Mouse (Mus musculus) NIH3T3 (cell line): ENCODE data around the gene Cdc42ep4.
A peak's percentile ranks its signal among the peaks of the same experiment; 100 is the strongest.

Experiments
- DNase-seq: peaks from one replicate; pipeline ENCODE4 v3.0.0-alpha.2; 2012; ENCODE audit warnings: low read depth

Cdc42ep4 gene

GRCm38 (mm10) chr11:113777878-113778464, 26.3 kb upstream of the Cdc42ep4 start:
- DNase-seq: no peak

GRCm38 (mm10) chr11:113776851-113777511, 25.3 kb upstream of the Cdc42ep4 start:
- no peak for DNase-seq

- no peak for DNase-seq
These were observed 23.1 kb upstream of the Cdc42ep4 start for GRCm38 (mm10) chr11:113774773-113775172.

GRCm38 (mm10) chr11:113773191-113773590, 21.5 kb upstream of the Cdc42ep4 start:
- no peak for DNase-seq

GRCm38 (mm10) chr11:113771187-113771586, 19.5 kb upstream of the Cdc42ep4 start:
- no peak for DNase-seq

GRCm38 (mm10) chr11:113768356-113768755, 16.7 kb upstream of the Cdc42ep4 start:
- DNase-seq: peak; percentile 61

GRCm38 (mm10) chr11:113767285-113767684, 15.6 kb upstream of the Cdc42ep4 start:
- DNase-seq: no peak

- DNase-seq: peak; percentile 40
These were observed 14.8 kb upstream of the Cdc42ep4 start for GRCm38 (mm10) chr11:113766284-113766985.

GRCm38 (mm10) chr11:113764132-113764849, 12.6 kb upstream of the Cdc42ep4 start:
- no peak for DNase-seq

- peak; percentile 41 for DNase-seq
These were observed 11.8 kb upstream of the Cdc42ep4 start for GRCm38 (mm10) chr11:113763449-113763848.

GRCm38 (mm10) chr11:113762136-113762797, 10.6 kb upstream of the Cdc42ep4 start:
- no peak for DNase-seq

GRCm38 (mm10) chr11:113761646-113762045, 10.0 kb upstream of the Cdc42ep4 start:
- DNase-seq: no peak

GRCm38 (mm10) chr11:113760476-113760875, 8.8 kb upstream of the Cdc42ep4 start:
- DNase-seq: peak; percentile 46

GRCm38 (mm10) chr11:113758851-113759250, 7.2 kb upstream of the Cdc42ep4 start:
- no peak for DNase-seq

- peak; percentile 51 for DNase-seq
These were observed 4.9 kb upstream of the Cdc42ep4 start for GRCm38 (mm10) chr11:113756578-113756977.

- DNase-seq: no peak
These were observed 4.2 kb upstream of the Cdc42ep4 start for GRCm38 (mm10) chr11:113755878-113756277.

- no peak for DNase-seq
These were observed 3.2 kb upstream of the Cdc42ep4 start for GRCm38 (mm10) chr11:113754845-113755244.

- no peak for DNase-seq
These were observed 1.2 kb upstream of the Cdc42ep4 start for GRCm38 (mm10) chr11:113752685-113753430.

- DNase-seq: no peak
These were observed 529 bp upstream of the Cdc42ep4 start for GRCm38 (mm10) chr11:113752158-113752661.

GRCm38 (mm10) chr11:113750571-113751483, 854 bp downstream of the Cdc42ep4 start:
- peak; percentile 90 for DNase-seq
